Mouse (Mus musculus) layer of hippocampus, adult 2 months (tissue): ENCODE data around the gene Dse. TPM values are rescaled to one million over a fixed set of nuclear protein-coding genes. Genes with fewer than 3 reads are reported as not detected.

Experiments used
- DNase-seq, 2 experiments: peaks; one replicate each; pipeline ENCODE4 v3.0.0; 2022; ENCODE audit warnings: low spot score in 2 of 2
- H3K27ac ChIP-seq: fragments of 200-600 bp; 2 replicates; pipeline ENCODE4 v1.8.1; 2022
- H3K4me3 ChIP-seq: fragments of 200-600 bp; 2 replicates; pipeline ENCODE4 v1.8.1; 2022; ENCODE audit warnings: mild to moderate bottlenecking
- CTCF ChIP-seq: fragments of 200-600 bp; conservative IDR thresholded peaks from 2 replicates; pipeline ENCODE4 v1.8.1; 2022; ENCODE audit warnings: antibody characterized with exemption, mild to moderate bottlenecking, moderate library complexity
- total RNA-seq, 2 experiments: library from RNA; stranded (reverse); gene quantifications; 2 replicates each; pipeline ENCODE4 v1.2.3; 2021

Dse gene
- total RNA-seq, 2 experiments from 2014 or later = 6.2 to 7.3 TPM

- TF ChIP-seq CTCF = no peak
- DNase-seq = no peak
- Histone ChIP-seq H3K4me3 (no peak overlapping the region), H3K27ac (no peak overlapping the region)
These were observed 13.0 kb downstream of the Dse start for GRCm38 (mm10) chr10:34194503-34194902.

- Histone ChIP-seq H3K4me3 (no peak overlapping the region), H3K27ac (no peak overlapping the region)
- TF ChIP-seq CTCF = no peak
- DNase-seq = peak in 1 of 2 experiments; percentile 14
These were observed 20.8 kb downstream of the Dse start for GRCm38 (mm10) chr10:34186571-34187260.

- no peak for TF ChIP-seq CTCF
- no peak overlapping the region for H3K27ac ChIP-seq
- DNase-seq = no peak
- H3K4me3 ChIP-seq = no peak overlapping the region
These were observed 22.0 kb downstream of the Dse start for GRCm38 (mm10) chr10:34185556-34185955.

GRCm38 (mm10) chr10:34184956-34185355 lies 22.6 kb downstream of the Dse start:
- TF ChIP-seq CTCF = no peak
- no peak overlapping the region for H3K4me3 ChIP-seq
- H3K27ac ChIP-seq = no peak overlapping the region
- no peak for DNase-seq

GRCm38 (mm10) chr10:34183731-34184130 lies 23.8 kb downstream of the Dse start:
- DNase-seq = peak in 1 of 2 experiments; percentile 36
- Histone ChIP-seq H3K4me3 (no peak overlapping the region), H3K27ac (no peak overlapping the region)
- TF ChIP-seq CTCF = no peak

GRCm38 (mm10) chr10:34175870-34176606 lies 31.5 kb downstream of the Dse start:
- no peak overlapping the region for H3K4me3 ChIP-seq
- TF ChIP-seq CTCF = no peak
- H3K27ac ChIP-seq = no peak overlapping the region
- no peak for DNase-seq

GRCm38 (mm10) chr10:34172663-34173282 lies 34.7 kb downstream of the Dse start:
- no peak overlapping the region for H3K27ac ChIP-seq
- TF ChIP-seq CTCF = no peak
- no peak for DNase-seq
- H3K4me3 ChIP-seq = no peak overlapping the region

- Histone ChIP-seq H3K4me3 (no peak overlapping the region), H3K27ac (no peak overlapping the region)
- no peak for TF ChIP-seq CTCF
- DNase-seq = no peak
These were observed 35.9 kb downstream of the Dse start for GRCm38 (mm10) chr10:34171660-34172059.

GRCm38 (mm10) chr10:34171191-34171590 lies 36.3 kb downstream of the Dse start:
- no peak overlapping the region for H3K27ac ChIP-seq
- DNase-seq = no peak
- H3K4me3 ChIP-seq = no peak overlapping the region
- no peak for TF ChIP-seq CTCF

GRCm38 (mm10) chr10:34166971-34167370 lies 40.5 kb downstream of the Dse start:
- Histone ChIP-seq H3K4me3 (no peak overlapping the region), H3K27ac (no peak overlapping the region)
- no peak for DNase-seq
- no peak for TF ChIP-seq CTCF

GRCm38 (mm10) chr10:34155796-34156554 lies 51.5 kb downstream of the Dse start:
- no peak for DNase-seq

GRCm38 (mm10) chr10:34151827-34152226 lies 55.7 kb downstream of the Dse start:
- TF ChIP-seq CTCF = peak; percentile 65

More at GRCm38 (mm10) chr10:34155796-34156554, 51.5 kb downstream of the Dse start:
- no peak for TF ChIP-seq CTCF
- no peak overlapping the region for H3K4me3 ChIP-seq
- no peak overlapping the region for H3K27ac ChIP-seq

GRCm38 (mm10) chr10:34150454-34150853 lies 57.1 kb downstream of the Dse start:
- no peak for DNase-seq
- TF ChIP-seq CTCF = no peak
- H3K27ac ChIP-seq = no peak overlapping the region
- H3K4me3 ChIP-seq = no peak overlapping the region

More at GRCm38 (mm10) chr10:34151827-34152226, 55.7 kb downstream of the Dse start:
- no peak for DNase-seq
- H3K27ac ChIP-seq = no peak overlapping the region
- H3K4me3 ChIP-seq = no peak overlapping the region
